Mouse (Mus musculus): ENCODE measurements at regions not wholly inside any gene's neighbourhood (a gene's known extent, or its start where the extent isn't known, plus 50 kb on each side); places are given as distances from the start of the nearest gene placed in this dataset.

DNA sequence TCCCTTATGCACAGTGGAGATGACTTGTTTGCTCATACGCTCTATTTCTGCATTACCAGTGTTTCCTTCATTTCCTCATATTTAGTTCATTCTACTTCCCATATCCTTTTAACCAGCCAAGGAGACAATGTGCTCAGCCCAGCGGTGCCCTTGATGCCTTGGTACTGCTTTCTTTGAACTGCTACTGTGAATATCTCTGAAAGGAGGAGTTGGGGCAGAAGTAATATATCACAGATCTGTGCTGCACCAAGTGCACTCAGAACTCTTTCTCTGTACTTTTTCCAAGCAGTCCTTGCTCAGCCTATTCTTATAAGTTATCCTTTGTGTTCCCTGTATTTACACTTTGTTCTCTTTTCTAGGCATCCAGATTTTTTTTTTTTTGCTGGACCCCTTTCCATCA is 407.5 kb downstream of the Olfm4 start:
- no peak for TF ChIP-seq CTCF (IDR thresholded peaks at IDR 0.05; ENCODE audit: insufficient read depth, low read depth, low read length)
- TF ChIP-seq POLR2A (IDR thresholded peaks at IDR 0.05; ENCODE audit: insufficient read depth, low read depth, low read length), result no peak

All from olfactory bulb, adult 2 months (tissue).